Mouse (Mus musculus) embryonic facial prominence, embryonic 10.5 days (tissue): Measurements from ENCODE around the gene Hcn3. TPM values are rescaled to one million over a fixed set of nuclear protein-coding genes. Genes with fewer than 3 reads are reported as not detected.
A peak's percentile ranks its signal among the peaks of the same experiment; 100 is the strongest.

Experiments
- DNase-seq: peaks from one replicate; pipeline ENCODE4 v3.0.0-alpha.2; 2017; ENCODE audit warnings: low spot score
- H3K27ac ChIP-seq: fragments of 300-500 bp; sonication (generic); replicated peaks from 2 replicates; pipeline ENCODE4 v1.5.1; 2016; ENCODE audit warnings: mild to moderate bottlenecking
- H3K27me3 ChIP-seq: fragments of 300-500 bp; sonication (generic); replicated peaks from 2 replicates; pipeline ENCODE4 v1.6.1; 2016; ENCODE audit warnings: low read depth, mild to moderate bottlenecking; ENCODE audit not compliant: poor library complexity, severe bottlenecking
- H3K36me3 ChIP-seq: fragments of 300-500 bp; sonication (generic); replicated peaks from 2 replicates; pipeline ENCODE4 v1.6.1; 2016; ENCODE audit warnings: mild to moderate bottlenecking, moderate library complexity
- H3K4me1 ChIP-seq: fragments of 300-500 bp; sonication (generic); 2 replicates; pipeline ENCODE4 v1.6.1; 2016
- H3K4me3 ChIP-seq: fragments of 300-500 bp; sonication (generic); 2 replicates; pipeline ENCODE4 v1.5.1; 2016; ENCODE audit warnings: mild to moderate bottlenecking, moderate library complexity
- H3K9me3 ChIP-seq: fragments of 300-500 bp; sonication (generic); 2 replicates; pipeline ENCODE4 v1.6.1; 2016; ENCODE audit warnings: mild to moderate bottlenecking
- WGBS: fragments of 180-500 bp; shearing (Covaris S2); methylation state at CpG from one replicate; pipeline ENCODE4 v1.1.7; 2016; 5-methylcytosine and 5-hydroxymethylcytosine counted together
- polyA plus RNA-seq: library from polyadenylated mRNA; unstranded; fragments of >200 nt; fragmentation: Nextera tagmentation; extraction: Ambion mirVana; gene quantifications from 2 replicates; pipeline ENCODE4 v1.2.1, GENCODE M21; 2016

Hcn3 gene
- polyA plus RNA-seq, 1 experiment from 2014 or later, result 3.6 TPM

GRCm38 (mm10) chr3:89193351-89193750 lies 33.4 kb upstream of the Hcn3 start:
- 0 out of 2 replicates have a peak, but pooled peaks cover 5% of the 10 kb centered on the region for H3K27me3 ChIP-seq
- WGBS, result 77% methylated on average over 1 of the region's 1 CpGs
- no peaks in the 10 kb centered on the region for H3K9me3 ChIP-seq
- DNase-seq, result no peak
- H3K4me3 ChIP-seq, result no peak overlapping the region
- H3K27ac ChIP-seq, result no peak overlapping the region
- peaks cover 7% of the 10 kb centered on the region for H3K36me3 ChIP-seq
- H3K4me1 ChIP-seq, result peaks cover 23% of the 10 kb centered on the region

DNA sequence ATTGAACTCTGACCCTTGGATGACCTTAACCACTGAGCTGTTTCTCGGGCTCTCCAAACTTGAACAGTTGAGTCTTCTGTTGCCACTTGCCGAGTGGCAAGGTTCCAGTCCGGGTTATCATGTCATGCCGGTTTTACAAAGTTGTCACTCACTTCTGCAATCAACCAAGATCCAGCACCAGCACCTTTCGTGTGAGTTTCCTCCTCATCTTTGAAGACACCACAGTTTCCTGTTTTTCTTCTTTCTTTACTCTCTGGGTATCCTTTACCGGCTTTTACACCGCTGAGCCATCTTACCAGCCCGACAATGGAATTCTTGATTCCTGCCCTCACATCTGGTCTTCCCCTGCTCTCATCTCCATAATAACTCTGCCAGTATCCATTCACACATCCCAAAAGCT lies 30.4 kb upstream of the Hcn3 start:
- H3K27ac ChIP-seq, result no peak overlapping the region
- peaks cover 24% of the 10 kb centered on the region for H3K36me3 ChIP-seq
- peaks cover 21% of the 10 kb centered on the region for H3K27me3 ChIP-seq
- DNase-seq, result no peak
- 85% methylated on average over 8 of the region's 8 CpGs for WGBS
- H3K4me3 ChIP-seq, result no peak overlapping the region
- no peaks in the 10 kb centered on the region for H3K9me3 ChIP-seq
- peaks cover 27% of the 10 kb centered on the region for H3K4me1 ChIP-seq

DNA sequence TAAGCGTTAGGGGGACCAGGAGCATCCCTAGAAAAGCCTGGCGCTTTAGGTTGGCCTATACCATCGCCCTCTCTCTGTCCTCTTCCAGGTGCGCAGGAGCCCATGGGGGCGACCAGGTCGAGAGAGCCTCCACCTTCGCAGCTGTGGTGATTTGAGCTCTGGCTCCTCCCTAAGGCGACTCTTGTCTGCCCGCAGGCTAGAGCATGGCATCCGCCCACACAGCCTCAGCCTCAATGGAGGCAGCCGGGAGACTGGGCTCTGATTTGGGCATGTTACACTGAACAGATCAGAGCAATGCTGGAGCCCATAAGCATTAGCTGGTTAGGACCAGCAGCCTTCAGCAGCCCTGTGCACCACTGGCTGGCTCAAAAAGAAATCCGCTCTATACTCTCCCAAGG lies 28.5 kb upstream of the Hcn3 start:
- Histone ChIP-seq H3K9me3 (no peaks in the 10 kb centered on the region), H3K4me3 (0 out of 2 replicates have a peak overlapping the region, but pooled peaks have one; percentile 22), H3K27ac (no peak overlapping the region), H3K27me3 (peaks cover 21% of the 10 kb centered on the region), H3K4me1 (peaks cover 44% of the 10 kb centered on the region), H3K36me3 (peaks cover 24% of the 10 kb centered on the region)
- WGBS, result 58% methylated on average over 12 of the region's 12 CpGs
- no peak for DNase-seq

DNA sequence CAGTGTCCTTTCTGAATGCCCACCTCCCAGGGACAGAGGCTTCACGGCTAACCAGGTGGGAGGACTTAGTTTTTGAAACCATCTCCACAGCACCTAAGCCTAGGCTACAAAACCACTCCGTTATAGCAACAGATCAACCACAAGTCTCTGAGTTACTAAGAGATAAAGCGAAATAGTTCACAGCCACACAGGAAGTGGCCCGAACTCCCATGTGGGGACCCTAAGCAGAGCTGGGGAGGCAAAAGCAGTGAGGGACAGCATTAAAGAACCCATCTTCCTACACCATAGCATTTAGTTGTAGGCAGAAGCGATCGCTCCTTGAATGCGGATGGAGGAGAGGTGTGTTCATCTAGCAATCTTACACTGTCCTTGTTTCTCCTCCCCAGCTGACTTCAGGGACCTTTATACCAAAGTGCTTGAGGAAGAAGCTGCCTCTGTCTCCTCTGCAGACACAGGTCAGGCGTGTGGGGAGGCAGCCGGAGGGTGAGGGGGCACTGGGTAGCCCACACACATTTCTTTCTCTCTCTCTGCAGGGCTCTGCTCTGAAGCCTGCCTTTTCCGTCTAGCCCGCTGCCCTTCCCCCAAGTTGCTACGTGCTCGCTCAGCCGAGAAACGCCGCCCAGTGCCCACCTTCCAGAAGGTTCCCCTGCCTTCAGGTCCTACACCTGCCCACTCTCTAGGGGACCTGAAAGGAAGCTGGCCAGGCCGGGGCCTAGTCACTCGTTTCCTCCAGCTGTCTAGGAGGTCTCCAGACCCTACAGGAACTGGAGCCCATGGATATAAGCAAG lies 27.9 kb upstream of the Hcn3 start:
- WGBS, result 63% methylated on average over 18 of the region's 18 CpGs
- H3K9me3 ChIP-seq, result no peaks in the 10 kb centered on the region
- no peak overlapping the region for H3K27ac ChIP-seq
- peaks cover 24% of the 10 kb centered on the region for H3K36me3 ChIP-seq
- no peak for DNase-seq
- H3K27me3 ChIP-seq, result peaks cover 21% of the 10 kb centered on the region
- peaks cover 50% of the 10 kb centered on the region for H3K4me1 ChIP-seq
- H3K4me3 ChIP-seq, result no peak overlapping the region

GRCm38 (mm10) chr3:89187197-89187596 lies 27.2 kb upstream of the Hcn3 start:
- H3K9me3 ChIP-seq, result no peaks in the 10 kb centered on the region
- no peak overlapping the region for H3K27ac ChIP-seq
- no peak for DNase-seq
- peaks cover 21% of the 10 kb centered on the region for H3K27me3 ChIP-seq
- peaks cover 29% of the 10 kb centered on the region for H3K36me3 ChIP-seq
- 34% methylated on average over 23 of the region's 23 CpGs for WGBS
- H3K4me1 ChIP-seq, result peaks cover 55% of the 10 kb centered on the region
- H3K4me3 ChIP-seq, result no peak overlapping the region

DNA sequence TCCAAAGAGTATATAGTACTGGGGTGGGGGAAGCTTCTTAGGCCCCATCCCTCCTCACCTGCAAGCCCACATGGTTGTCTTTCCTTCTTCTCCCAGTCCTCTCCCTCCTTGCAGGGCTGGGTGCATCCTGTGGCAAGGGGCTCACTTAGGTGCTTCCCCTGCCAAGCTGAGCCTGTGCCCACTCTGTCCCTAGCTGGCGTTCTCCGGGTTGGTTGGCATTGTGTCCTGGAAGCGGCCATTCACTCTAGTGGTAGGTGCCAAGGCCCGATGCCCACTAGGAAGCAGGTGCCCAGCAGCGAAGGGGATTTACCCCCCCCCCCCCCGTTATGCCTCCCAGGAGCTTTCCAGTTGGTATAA lies 23.9 kb upstream of the Hcn3 start:
- Histone ChIP-seq H3K27ac (peak overlapping the region; percentile 93), H3K9me3 (no peaks in the 10 kb centered on the region), H3K4me1 (peaks cover 58% of the 10 kb centered on the region), H3K4me3 (peak overlapping the region; percentile 77), H3K27me3 (peaks cover 21% of the 10 kb centered on the region), H3K36me3 (peaks cover 61% of the 10 kb centered on the region)
- no peak for DNase-seq
- 77% methylated on average over 6 of the region's 6 CpGs for WGBS

DNA sequence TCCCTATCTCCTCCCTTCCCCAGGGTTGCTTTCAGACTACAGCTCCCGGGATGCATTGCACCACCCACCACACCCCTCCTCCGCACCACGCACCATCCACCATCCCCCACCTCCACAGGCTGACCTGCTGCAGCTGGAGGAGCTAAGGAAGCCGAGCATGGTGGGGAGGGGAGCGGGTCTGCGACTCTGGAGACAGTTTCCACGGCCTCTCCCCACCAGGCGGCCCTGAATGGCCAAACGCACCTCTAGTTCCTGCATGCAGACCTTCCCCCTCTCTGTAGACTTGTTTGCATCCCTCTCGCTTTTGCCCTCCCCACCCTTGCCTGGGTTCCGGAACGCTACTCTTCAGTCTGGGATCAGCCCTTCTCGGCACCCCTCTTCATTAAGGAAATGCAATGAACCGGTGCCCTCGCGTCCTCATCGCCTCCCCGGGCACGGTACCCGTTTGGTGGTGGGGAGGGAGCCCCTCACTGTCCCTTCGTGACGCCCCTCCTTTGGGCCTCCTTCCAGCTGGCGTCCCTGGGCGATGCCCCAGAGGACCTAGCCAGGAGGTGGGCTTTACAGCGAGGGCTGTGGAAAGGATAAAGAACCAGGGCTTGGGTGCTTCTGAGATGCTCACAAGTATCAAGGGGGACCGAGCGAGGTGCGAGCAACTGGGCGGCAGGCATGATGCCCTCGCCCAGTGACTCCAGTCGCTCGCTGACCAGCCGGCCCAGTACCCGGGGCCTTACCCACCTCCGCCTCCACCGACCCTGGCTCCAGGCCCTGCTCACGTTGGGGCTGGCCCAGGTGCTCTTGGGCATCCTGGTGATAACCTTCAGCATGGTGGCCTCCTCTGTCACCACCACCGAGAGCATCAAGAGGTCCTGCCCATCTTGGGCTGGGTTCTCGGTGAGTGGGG lies 23.3 kb upstream of the Hcn3 start, which contains the start of gene Fam189b:
TSS of gene Fam189b (plus strand) at position 86 of the 901 bp plus-strand sequence.
- H3K9me3 ChIP-seq, result no peaks in the 10 kb centered on the region
- WGBS, result 6% methylated on average over 39 of the region's 39 CpGs
- peak; percentile 91 for DNase-seq
- peaks cover 16% of the 10 kb centered on the region for H3K27me3 ChIP-seq
- H3K4me1 ChIP-seq, result peaks cover 60% of the 10 kb centered on the region
- H3K36me3 ChIP-seq, result peaks cover 59% of the 10 kb centered on the region
- H3K4me3 ChIP-seq, result peak within 1 kb of the TSS; percentile 77
- peak within 1 kb of the TSS; percentile 93 for H3K27ac ChIP-seq

- WGBS, result 54% methylated on average over 7 of the region's 7 CpGs
- Histone ChIP-seq H3K27me3 (peaks cover 11% of the 10 kb centered on the region), H3K36me3 (peaks cover 53% of the 10 kb centered on the region), H3K27ac (peak overlapping the region; percentile 93), H3K4me1 (peaks cover 60% of the 10 kb centered on the region), H3K9me3 (no peaks in the 10 kb centered on the region), H3K4me3 (peak overlapping the region; percentile 77)
- DNase-seq, result no peak
Measured at GRCm38 (mm10) chr3:89182531-89183057, 22.6 kb upstream of the Hcn3 start.

- H3K4me3 ChIP-seq, result peak overlapping the region; percentile 77; the same call in 1 of the 2 replicates
- H3K4me1 ChIP-seq, result peaks cover 53% of the 10 kb centered on the region
- H3K9me3 ChIP-seq, result no peaks in the 10 kb centered on the region
- no peak overlapping the region for H3K27ac ChIP-seq
- no peak for DNase-seq
- H3K27me3 ChIP-seq, result peaks cover 4% of the 10 kb centered on the region
- H3K36me3 ChIP-seq, result peaks cover 47% of the 10 kb centered on the region
- 91% methylated on average over 27 of the region's 27 CpGs for WGBS
Measured at GRCm38 (mm10) chr3:89181749-89182500, 21.9 kb upstream of the Hcn3 start.

- Histone ChIP-seq H3K27ac (no peak overlapping the region; the same call in 1 of the 2 replicates), H3K9me3 (no peaks in the 10 kb centered on the region), H3K4me1 (peaks cover 31% of the 10 kb centered on the region), H3K27me3 (no peaks in the 10 kb centered on the region), H3K4me3 (peak overlapping the region; percentile 84), H3K36me3 (peaks cover 70% of the 10 kb centered on the region)
- WGBS, result 94% methylated on average over 11 of the region's 11 CpGs
- no peak for DNase-seq
Measured at GRCm38 (mm10) chr3:89179056-89179455, 19.1 kb upstream of the Hcn3 start.

DNA sequence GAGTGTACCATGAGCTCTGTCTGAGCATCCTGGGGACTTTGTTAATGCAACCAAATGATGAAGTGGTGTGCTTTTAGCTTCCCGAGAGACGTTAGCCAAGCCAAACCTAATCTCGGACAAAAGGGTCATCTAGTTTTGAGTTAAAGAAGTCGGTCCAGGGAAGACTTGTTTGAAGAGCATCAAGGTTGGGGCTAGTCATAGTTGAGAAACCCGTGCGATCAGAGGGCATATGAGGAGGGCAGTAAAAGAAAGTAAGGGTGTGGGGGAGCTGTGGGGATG lies 18.1 kb upstream of the Hcn3 start:
- Histone ChIP-seq H3K36me3 (peaks cover 80% of the 10 kb centered on the region), H3K4me1 (peaks cover 21% of the 10 kb centered on the region), H3K27ac (peak overlapping the region; percentile 88), H3K27me3 (no peaks in the 10 kb centered on the region), H3K4me3 (peak overlapping the region; percentile 84), H3K9me3 (no peaks in the 10 kb centered on the region)
- WGBS, result 14% methylated on average over 6 of the region's 6 CpGs
- DNase-seq, result no peak
